In genomic region chr11:61273928-61274327, GRCm38 (mm10) we compare ENCODE assay signal across 20 mouse cellular contexts.
"Had no signal": no experiment of that assay in that cellular context is flagged by ENCODE, and none has a peak within 500 bp of the region (broad histone marks: within the 10 kb centered on the region; RNA-seq: fewer than 3 reads in every experiment).

No protein-coding gene starts in this region.

- H3K27me3 ChIP-seq: liver, embryonic 15.5 days; lung, embryonic 15.5 days; neural tube, embryonic 13.5 days had no signal

- H3K9ac ChIP-seq: limb, embryonic 13.5 days; liver, embryonic 15.5 days; lung, embryonic 15.5 days; midbrain, embryonic 13.5 days; neural tube, embryonic 13.5 days had no signal

- DNase-seq: kidney, adult 2 months; kidney, postnatal 25 days; layer of hippocampus, adult 9-11 months; liver; lung, postnatal 36 days; retina, postnatal 1 day; right cerebral cortex, postnatal 25 days; spleen, adult 18-20 months; thymus, postnatal 36 days had no signal

- H3K4me2 ChIP-seq: limb, embryonic 13.5 days; liver, embryonic 15.5 days; lung, embryonic 15.5 days; midbrain, embryonic 13.5 days; neural tube, embryonic 13.5 days had no signal

- H3K9me3 ChIP-seq: limb, embryonic 10.5 days; limb, embryonic 13.5 days; liver, embryonic 15.5 days; lung, embryonic 15.5 days; midbrain, embryonic 13.5 days; neural tube, embryonic 13.5 days had no signal

- H3K27ac ChIP-seq: kidney, postnatal 0 days; layer of hippocampus, adult 2 months; limb, embryonic 10.5 days; limb, embryonic 13.5 days; liver, embryonic 15.5 days; lung, embryonic 15.5 days; midbrain, embryonic 13.5 days; neural tube, embryonic 13.5 days had no signal

- H3K36me3 ChIP-seq: limb, embryonic 10.5 days; limb, embryonic 13.5 days; liver, embryonic 15.5 days; lung, embryonic 15.5 days; midbrain, embryonic 13.5 days; neural tube, embryonic 13.5 days had no signal

- H3K4me1 ChIP-seq: limb, embryonic 10.5 days; midbrain, embryonic 13.5 days; neural tube, embryonic 13.5 days had no signal

- H3K4me3 ChIP-seq: layer of hippocampus, adult 2 months; limb, embryonic 10.5 days; limb, embryonic 13.5 days; liver, embryonic 15.5 days; lung, embryonic 15.5 days; midbrain, embryonic 13.5 days; myocyte; neural tube, embryonic 13.5 days had no signal

- ATAC-seq: intestine, postnatal 0 days; midbrain, embryonic 13.5 days; midbrain, embryonic 16.5 days had no signal
